Mouse (Mus musculus): ENCODE data around the gene Gpha2. TPM values are rescaled to one million over a fixed set of nuclear protein-coding genes. Genes with fewer than 3 reads are reported as not detected.

Gene Gpha2
- total RNA-seq, 1 experiment = 3.9 TPM

- Histone ChIP-seq H3K9ac (ENCODE audit: insufficient read depth, low read depth, low read length, poor library complexity, severe bottlenecking) (no peak overlapping the region), H3K4me1 (ENCODE audit: control insufficient read depth in 2 of 2, insufficient read depth in 2 of 2, low read length in 2 of 2, poor library complexity in 1 of 2) (peaks cover 10 to 27% of the 10 kb centered on the region in 2 experiments; a peak in 3 of 4 replicates), H3K9me3 (ENCODE audit: control insufficient read depth, insufficient read depth, low read depth, low read length) (no peaks in the 10 kb centered on the region), H3K36me3 (ENCODE audit: control insufficient read depth, insufficient read depth, low read length, poor library complexity, severe bottlenecking) (no peaks in the 10 kb centered on the region; the same call in 1 of the 2 replicates), H3K4me3 (ENCODE audit: insufficient read depth in 1 of 2, low read depth in 1 of 2, low read length in 2 of 2, poor library complexity in 1 of 2, severe bottlenecking in 1 of 2) (no peak overlapping the region), H3K27ac (ENCODE audit: insufficient read depth, low read depth, low read length, poor library complexity, severe bottlenecking) (peak overlapping the region; percentile 42; the same call in 1 of the 2 replicates)
- no peak for TF ChIP-seq HCFC1 (IDR thresholded peaks at IDR 0.05; ENCODE audit: borderline replicate concordance, insufficient read depth, low read length)
- TF ChIP-seq ZC3H11A (IDR thresholded peaks at IDR 0.05; ENCODE audit: borderline replicate concordance, low read depth, low read length) = no peak
- TF ChIP-seq ZNF384 (IDR thresholded peaks at IDR 0.05; ENCODE audit: low read depth, low read length) = no peak
- no peak for TF ChIP-seq MAFK (IDR thresholded peaks at IDR 0.05; ENCODE audit: insufficient read depth, low read depth, low read length)
- no peak for TF ChIP-seq CHD2 (IDR thresholded peaks at IDR 0.05; ENCODE audit: low read depth, low read length)
- DNase-seq (ENCODE audit: low read depth, low spot score) = no peak
- in situ Hi-C loops (cut with MboI; ENCODE audit: low sequenced_read_pairs in 2 of 2, unreplicated experiment in 2 of 2) = no loop called here
Observed at GRCm38 (mm10) chr19:6238740-6239139, 12.6 kb downstream of the Gpha2 start.

GRCm38 (mm10) chr19:6240136-6240535 lies 14.0 kb downstream of the Gpha2 start:
- in situ Hi-C loops (cut with MboI; ENCODE audit: low sequenced_read_pairs in 2 of 2, unreplicated experiment in 2 of 2) = no loop called here
- H3K27ac ChIP-seq (ENCODE audit: insufficient read depth, low read depth, low read length, poor library complexity, severe bottlenecking) = peak overlapping the region; percentile 90; the same call in 1 of the 2 replicates

DNA sequence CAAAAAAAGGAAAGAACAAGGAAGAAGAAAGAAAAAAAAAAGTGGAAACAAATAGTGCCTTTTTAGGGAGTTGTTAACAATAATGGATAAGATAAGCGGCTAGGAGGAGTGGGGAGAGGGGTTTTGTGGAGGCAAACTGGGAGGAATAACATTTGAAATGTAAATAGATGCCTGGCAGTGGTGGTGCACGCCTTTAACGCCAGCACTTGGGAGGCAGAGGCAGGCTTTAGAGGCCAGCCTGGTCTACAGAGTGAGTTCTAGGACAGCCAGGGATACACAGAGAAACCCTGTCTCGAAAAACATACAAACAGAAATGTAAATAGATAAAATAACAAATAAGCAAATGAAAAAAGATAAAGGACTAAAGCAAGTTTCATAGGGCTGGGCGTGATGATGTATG lies 14.5 kb downstream of the Gpha2 start:
- no peak overlapping the region; the same call in 1 of the 2 replicates for H3K9ac ChIP-seq (ENCODE audit: insufficient read depth, low read depth, low read length, poor library complexity, severe bottlenecking)
- H3K27ac ChIP-seq (ENCODE audit: insufficient read depth, low read depth, low read length, poor library complexity, severe bottlenecking) = peak overlapping the region; percentile 90; the same call in 1 of the 2 replicates
- peaks cover 14% of the 10 kb centered on the region for H3K36me3 ChIP-seq (ENCODE audit: control insufficient read depth, insufficient read depth, low read length, poor library complexity, severe bottlenecking)
- DNase-seq (ENCODE audit: low read depth, low spot score) = no peak
- no peaks in the 10 kb centered on the region for H3K9me3 ChIP-seq (ENCODE audit: control insufficient read depth, insufficient read depth, low read depth, low read length)
- in situ Hi-C loops (cut with MboI; ENCODE audit: low sequenced_read_pairs in 2 of 2, unreplicated experiment in 2 of 2) = no loop called here
- H3K4me1 ChIP-seq (ENCODE audit: control insufficient read depth in 2 of 2, insufficient read depth in 2 of 2, low read length in 2 of 2, poor library complexity in 1 of 2) = peaks cover 10 to 23% of the 10 kb centered on the region in 2 experiments; a peak in 3 of 4 replicates
- peak overlapping the region in 1 of 2 experiments; percentile 58; a peak in 2 of 4 replicates for H3K4me3 ChIP-seq (ENCODE audit: insufficient read depth in 1 of 2, low read depth in 1 of 2, low read length in 2 of 2, poor library complexity in 1 of 2, severe bottlenecking in 1 of 2)
- TF ChIP-seq ZC3H11A (IDR thresholded peaks at IDR 0.05; ENCODE audit: borderline replicate concordance, low read depth, low read length) (no peak), ZNF384 (IDR thresholded peaks at IDR 0.05; ENCODE audit: low read depth, low read length) (no peak), CHD2 (IDR thresholded peaks at IDR 0.05; ENCODE audit: low read depth, low read length) (no peak), HCFC1 (IDR thresholded peaks at IDR 0.05; ENCODE audit: borderline replicate concordance, insufficient read depth, low read length) (no peak), MAFK (IDR thresholded peaks at IDR 0.05; ENCODE audit: insufficient read depth, low read depth, low read length) (no peak)

More at GRCm38 (mm10) chr19:6240136-6240535, 14.0 kb downstream of the Gpha2 start:
- peaks cover 10 to 23% of the 10 kb centered on the region in 2 experiments; a peak in 3 of 4 replicates for H3K4me1 ChIP-seq (ENCODE audit: control insufficient read depth in 2 of 2, insufficient read depth in 2 of 2, low read length in 2 of 2, poor library complexity in 1 of 2)
- TF ChIP-seq CHD2 (IDR thresholded peaks at IDR 0.05; ENCODE audit: low read depth, low read length) (no peak), ZNF384 (IDR thresholded peaks at IDR 0.05; ENCODE audit: low read depth, low read length) (no peak), MAFK (IDR thresholded peaks at IDR 0.05; ENCODE audit: insufficient read depth, low read depth, low read length) (no peak), HCFC1 (IDR thresholded peaks at IDR 0.05; ENCODE audit: borderline replicate concordance, insufficient read depth, low read length) (no peak), ZC3H11A (IDR thresholded peaks at IDR 0.05; ENCODE audit: borderline replicate concordance, low read depth, low read length) (no peak)
- no peak for DNase-seq (ENCODE audit: low read depth, low spot score)
- no peak overlapping the region for H3K4me3 ChIP-seq (ENCODE audit: insufficient read depth in 1 of 2, low read depth in 1 of 2, low read length in 2 of 2, poor library complexity in 1 of 2, severe bottlenecking in 1 of 2)
- no peaks in the 10 kb centered on the region for H3K9me3 ChIP-seq (ENCODE audit: control insufficient read depth, insufficient read depth, low read depth, low read length)
- peak overlapping the region; percentile 34; the same call in 1 of the 2 replicates for H3K9ac ChIP-seq (ENCODE audit: insufficient read depth, low read depth, low read length, poor library complexity, severe bottlenecking)
- peaks cover 11% of the 10 kb centered on the region; the same call in 1 of the 2 replicates for H3K36me3 ChIP-seq (ENCODE audit: control insufficient read depth, insufficient read depth, low read length, poor library complexity, severe bottlenecking)

DNA sequence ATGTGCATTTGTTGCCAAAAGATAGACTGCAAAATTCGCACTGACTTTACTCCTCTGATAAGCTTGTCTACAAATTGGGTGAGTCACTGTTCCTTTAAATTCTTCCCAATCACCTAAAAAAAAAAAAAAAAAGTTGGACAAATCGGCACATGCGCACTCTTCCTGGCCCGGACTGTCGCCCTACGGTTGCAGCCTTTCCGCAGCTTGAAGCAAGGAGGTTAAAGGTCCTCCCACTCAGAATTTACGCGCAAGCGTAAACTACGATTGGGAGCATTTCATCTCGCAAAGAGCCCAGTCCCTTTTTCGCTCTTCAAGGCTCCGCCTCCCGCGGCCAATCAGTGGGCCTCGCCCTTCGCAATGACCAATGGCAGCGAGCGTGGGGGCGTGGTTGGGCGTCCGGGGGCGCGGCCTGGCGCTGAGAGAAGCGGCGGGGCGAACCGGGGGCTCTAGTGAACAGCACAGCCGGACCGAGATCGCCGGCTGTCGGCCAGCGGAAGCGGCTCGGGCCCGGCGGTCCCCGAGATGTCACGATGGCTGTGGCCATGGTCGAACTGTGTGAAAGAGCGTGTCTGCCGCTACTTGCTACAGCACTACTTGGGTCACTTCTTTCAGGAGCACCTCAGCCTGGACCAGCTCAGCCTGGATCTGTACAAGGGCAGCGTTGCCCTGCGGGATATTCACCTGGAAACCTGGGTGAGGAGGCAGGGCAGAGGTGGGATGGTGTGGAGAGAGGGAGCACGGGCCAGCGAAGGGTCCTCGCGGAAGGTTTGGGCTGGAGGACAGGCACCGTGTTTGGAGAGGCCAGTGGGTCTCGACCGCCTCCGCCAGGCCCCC lies 15.3 kb downstream of the Gpha2 start, which contains the start of gene Atg2a:
TSS of gene Atg2a (plus strand) at position 395 of the 834 bp plus-strand sequence.
- peak; percentile 98 for DNase-seq (ENCODE audit: low read depth, low spot score)
- in situ Hi-C loops (cut with MboI; ENCODE audit: low sequenced_read_pairs in 2 of 2, unreplicated experiment in 2 of 2) = no loop called here
- peak within 1 kb of the TSS; percentile 90 for H3K27ac ChIP-seq (ENCODE audit: insufficient read depth, low read depth, low read length, poor library complexity, severe bottlenecking)
- peak within 1 kb of the TSS; percentile 93 for H3K9ac ChIP-seq (ENCODE audit: insufficient read depth, low read depth, low read length, poor library complexity, severe bottlenecking)
- peaks cover 19% of the 10 kb centered on the region for H3K36me3 ChIP-seq (ENCODE audit: control insufficient read depth, insufficient read depth, low read length, poor library complexity, severe bottlenecking)
- H3K4me1 ChIP-seq (ENCODE audit: control insufficient read depth in 2 of 2, insufficient read depth in 2 of 2, low read length in 2 of 2, poor library complexity in 1 of 2) = peaks cover 9 to 20% of the 10 kb centered on the region in 2 experiments; a peak in 3 of 4 replicates
- H3K9me3 ChIP-seq (ENCODE audit: control insufficient read depth, insufficient read depth, low read depth, low read length) = no peaks in the 10 kb centered on the region
- H3K4me3 ChIP-seq (ENCODE audit: insufficient read depth in 1 of 2, low read depth in 1 of 2, low read length in 2 of 2, poor library complexity in 1 of 2, severe bottlenecking in 1 of 2) = peak within 1 kb of the TSS; percentile 93 to 96
- TF ChIP-seq HCFC1 (IDR thresholded peaks at IDR 0.05; ENCODE audit: borderline replicate concordance, insufficient read depth, low read length) (peak; percentile 67), CHD2 (IDR thresholded peaks at IDR 0.05; ENCODE audit: low read depth, low read length) (no peak), ZC3H11A (IDR thresholded peaks at IDR 0.05; ENCODE audit: borderline replicate concordance, low read depth, low read length) (no peak), MAFK (IDR thresholded peaks at IDR 0.05; ENCODE audit: insufficient read depth, low read depth, low read length) (peak; percentile 68; the same call in 1 of the 2 replicates), ZNF384 (IDR thresholded peaks at IDR 0.05; ENCODE audit: low read depth, low read length) (peak; percentile 100)
